Mouse (Mus musculus) brown adipose tissue, adult 24 weeks (tissue): ENCODE measurements around the gene Pcgf6. TPM values are rescaled to one million over a fixed set of nuclear protein-coding genes. Genes with fewer than 3 reads are reported as not detected.

ENCODE experiments used
- H3K27ac ChIP-seq: fragments of 200-500 bp; replicated peaks from 2 replicates; pipeline ENCODE4 v1.5.1; 2012; ENCODE audit warnings: low read depth, mild to moderate bottlenecking, low read length
- H3K4me1 ChIP-seq: fragments of 200-500 bp; 2 replicates; pipeline ENCODE4 v1.6.1; 2012; ENCODE audit warnings: low read length, mixed read lengths; ENCODE audit not compliant: control insufficient read depth, insufficient read depth, insufficient read length
- H3K4me3 ChIP-seq: fragments of 200-500 bp; 2 replicates; pipeline ENCODE4 v1.5.1; 2012; ENCODE audit warnings: low read depth, mild to moderate bottlenecking, low read length, moderate library complexity; ENCODE audit not compliant: insufficient read depth
- polyA plus RNA-seq: library from polyadenylated mRNA; stranded (reverse); fragments of >200 nt; gene quantifications from 2 replicates; pipeline ENCODE4 v1.2.4, GENCODE M21; 2012; ENCODE audit not compliant: missing spikeins, insufficient read depth, insufficient read length

Gene Pcgf6
- polyA plus RNA-seq, 1 experiment: 2.5 TPM

GRCm38 (mm10) chr19:47046343-47046742 lies 4.4 kb downstream of the Pcgf6 start:
- Histone ChIP-seq H3K4me3 (no peak overlapping the region), H3K27ac (no peak overlapping the region), H3K4me1 (0 out of 2 replicates have a peak, but pooled peaks cover 2% of the 10 kb centered on the region)

DNA sequence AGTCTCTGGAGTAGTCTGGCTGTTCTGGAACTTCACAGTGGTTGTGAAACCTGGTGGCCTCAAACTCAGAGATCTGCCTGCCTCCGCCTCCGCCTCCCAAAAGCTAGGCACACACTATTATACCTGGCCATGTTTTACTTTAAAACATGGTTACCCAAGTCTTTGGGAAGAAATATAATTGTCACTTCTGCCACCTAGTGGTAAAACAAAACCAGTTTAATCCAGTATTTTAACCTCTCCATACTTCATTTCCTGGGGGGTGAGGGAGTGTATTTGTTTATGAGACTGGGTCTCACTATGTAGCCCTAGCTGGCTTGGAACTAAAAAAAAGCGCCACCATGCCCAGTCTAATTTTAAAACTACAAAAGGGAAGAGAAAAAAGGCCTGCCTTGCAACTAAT lies 7.1 kb downstream of the Pcgf6 start:
- H3K4me3 ChIP-seq: no peak overlapping the region
- H3K27ac ChIP-seq: no peak overlapping the region
- H3K4me1 ChIP-seq: no peaks in the 10 kb centered on the region

- no peak overlapping the region for H3K4me3 ChIP-seq
- no peaks in the 10 kb centered on the region for H3K4me1 ChIP-seq
- H3K27ac ChIP-seq: no peak overlapping the region
Measured at GRCm38 (mm10) chr19:47040720-47041473, 9.8 kb downstream of the Pcgf6 start.

DNA sequence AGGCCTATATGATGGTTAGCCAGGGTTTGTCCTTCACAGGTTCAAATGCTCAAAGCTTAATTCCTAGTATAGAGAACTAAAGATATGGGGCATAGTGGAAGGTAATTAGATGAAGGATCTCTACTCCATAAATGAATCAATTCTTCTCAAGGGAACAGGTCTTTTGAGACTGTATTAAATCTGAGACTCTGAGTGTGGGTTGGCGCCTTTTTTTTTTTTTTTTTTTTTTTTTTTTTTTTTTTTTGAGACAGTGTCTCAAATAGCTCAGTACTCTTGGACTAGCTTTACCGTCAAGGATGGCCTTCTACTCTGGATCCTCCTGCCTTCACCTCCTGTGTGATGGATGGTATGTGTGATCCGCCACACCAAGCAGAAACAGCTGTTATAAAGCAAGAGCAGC lies 14.1 kb downstream of the Pcgf6 start:
- Histone ChIP-seq H3K4me1 (no peaks in the 10 kb centered on the region), H3K27ac (no peak overlapping the region), H3K4me3 (no peak overlapping the region)

DNA sequence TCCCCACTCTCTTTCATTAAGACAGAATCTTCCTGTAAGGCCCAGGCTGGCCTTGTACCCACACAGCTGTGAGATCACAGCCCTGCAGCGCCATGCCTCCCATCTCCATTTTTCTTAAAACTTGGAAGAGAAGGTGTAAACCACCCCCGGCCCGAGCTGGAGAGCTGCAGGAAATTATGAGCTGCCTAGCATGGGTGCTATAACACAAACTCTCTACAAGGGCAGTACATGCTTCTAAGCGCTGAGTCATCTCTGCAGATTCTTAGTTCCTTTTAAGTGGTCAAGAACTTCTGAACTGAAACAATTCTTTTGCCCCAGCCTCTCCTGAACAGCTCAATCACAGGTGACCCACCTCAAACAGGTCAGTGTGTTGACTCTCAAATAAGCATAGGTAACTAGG lies 15.8 kb downstream of the Pcgf6 start:
- no peak overlapping the region for H3K27ac ChIP-seq
- no peak overlapping the region for H3K4me3 ChIP-seq
- H3K4me1 ChIP-seq: no peaks in the 10 kb centered on the region

DNA sequence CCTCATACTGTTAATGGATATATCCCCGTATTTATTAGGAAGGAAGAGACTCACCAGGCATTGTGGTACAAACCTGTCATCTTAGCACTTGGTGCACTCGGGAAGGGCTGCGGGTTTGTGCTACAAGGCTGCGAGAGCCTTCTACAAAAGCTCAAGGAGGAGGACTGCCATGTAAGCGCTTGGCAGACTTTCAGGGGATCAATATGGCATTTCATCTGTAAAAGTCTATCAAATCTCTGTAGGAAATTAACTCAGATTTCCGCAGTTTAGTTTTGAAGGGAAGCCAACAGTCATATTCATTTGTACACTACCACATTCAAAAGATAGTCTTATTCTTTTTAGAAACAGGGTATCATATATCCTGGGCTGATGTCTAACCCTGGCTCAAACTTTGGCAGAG lies 18.9 kb downstream of the Pcgf6 start:
- Histone ChIP-seq H3K4me1 (no peaks in the 10 kb centered on the region), H3K27ac (no peak overlapping the region), H3K4me3 (no peak overlapping the region)

DNA sequence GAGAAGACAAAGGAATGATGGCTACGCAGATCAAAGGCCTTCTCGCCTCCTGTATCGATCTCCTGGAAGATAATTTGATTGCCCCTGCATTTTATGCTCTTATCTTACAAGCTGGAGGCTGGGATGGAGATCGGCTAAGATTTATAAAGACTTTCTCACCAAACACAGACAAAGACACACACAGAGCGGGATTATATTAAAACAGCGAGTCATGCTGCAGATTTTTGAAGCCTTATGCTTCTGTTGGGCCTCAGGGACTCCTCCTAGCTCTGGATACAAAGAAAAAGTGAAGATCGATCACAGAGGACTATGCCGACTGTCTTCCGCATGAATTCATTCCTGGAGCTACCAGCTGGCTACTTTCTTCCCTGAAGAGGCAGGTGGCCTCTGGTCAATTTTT lies 20.9 kb downstream of the Pcgf6 start:
- no peaks in the 10 kb centered on the region for H3K4me1 ChIP-seq
- H3K4me3 ChIP-seq: no peak overlapping the region
- no peak overlapping the region for H3K27ac ChIP-seq

DNA sequence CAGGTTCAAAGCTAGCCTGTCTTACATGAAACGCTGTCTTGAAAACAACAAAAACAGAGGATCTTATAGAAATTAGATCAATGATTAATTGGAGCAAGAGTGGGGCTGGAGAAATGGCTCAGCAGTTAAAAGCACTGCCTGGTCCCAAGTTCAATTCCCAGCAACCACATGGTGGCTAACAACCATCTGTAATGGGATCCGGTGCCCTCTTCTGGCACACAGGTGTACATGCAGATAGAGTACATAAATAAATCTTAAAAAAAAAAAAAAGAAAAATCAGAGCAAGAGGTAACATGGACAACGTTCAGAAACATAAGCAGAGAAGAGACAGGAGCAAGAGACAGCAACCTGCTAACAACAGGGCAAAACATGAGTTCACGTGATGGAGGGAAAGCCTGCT lies 24.2 kb downstream of the Pcgf6 start:
- no peak overlapping the region for H3K4me3 ChIP-seq
- no peak overlapping the region for H3K27ac ChIP-seq
- H3K4me1 ChIP-seq: no peaks in the 10 kb centered on the region

DNA sequence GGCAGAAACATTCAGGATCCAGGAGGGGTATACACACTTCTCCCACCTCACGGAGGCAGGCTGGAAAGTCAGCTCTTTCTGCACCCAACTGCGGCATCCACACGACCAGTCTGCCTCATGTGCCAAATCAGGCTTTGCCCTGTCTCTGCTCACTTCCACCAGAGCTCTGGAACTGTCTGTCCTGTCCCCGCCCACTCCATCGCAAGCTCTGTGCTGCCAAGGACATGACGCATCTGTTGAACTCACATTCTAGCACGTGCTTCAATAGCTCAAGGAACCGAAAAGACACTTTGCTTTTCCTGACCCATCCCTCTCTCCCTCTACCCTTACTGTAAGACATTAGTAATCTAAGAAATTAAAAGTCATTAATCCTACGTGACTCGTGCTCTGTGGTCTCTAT lies 25.8 kb downstream of the Pcgf6 start:
- no peak overlapping the region for H3K27ac ChIP-seq
- H3K4me3 ChIP-seq: no peak overlapping the region
- no peaks in the 10 kb centered on the region for H3K4me1 ChIP-seq

- Histone ChIP-seq H3K27ac (no peak overlapping the region), H3K4me1 (no peaks in the 10 kb centered on the region), H3K4me3 (no peak overlapping the region)
Measured at GRCm38 (mm10) chr19:47023546-47023945, 27.2 kb downstream of the Pcgf6 start.

GRCm38 (mm10) chr19:47022709-47023108 lies 28.0 kb downstream of the Pcgf6 start:
- H3K4me1 ChIP-seq: no peaks in the 10 kb centered on the region
- H3K4me3 ChIP-seq: no peak overlapping the region
- no peak overlapping the region for H3K27ac ChIP-seq

DNA sequence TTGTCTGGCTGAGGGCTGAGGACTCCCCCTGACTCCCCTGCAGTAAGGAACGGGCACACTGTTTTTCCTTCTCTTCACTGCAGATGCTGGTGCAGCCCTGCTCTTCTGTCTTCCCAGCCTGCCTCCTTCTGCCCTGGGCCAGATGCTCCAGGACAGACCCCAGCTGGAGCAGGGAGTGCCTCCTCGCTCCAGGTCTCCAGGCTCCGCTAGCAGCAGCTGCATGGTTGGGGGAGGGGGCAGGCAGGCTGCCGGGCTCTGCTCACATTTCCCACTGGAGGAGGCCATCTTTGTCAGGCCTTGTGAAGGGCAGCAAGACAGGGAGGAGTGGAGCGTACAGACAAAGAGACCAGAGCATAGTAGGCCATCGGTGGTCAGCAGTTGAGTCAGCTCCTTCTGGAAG lies 31.4 kb downstream of the Pcgf6 start:
- Histone ChIP-seq H3K4me1 (peaks cover 7% of the 10 kb centered on the region), H3K4me3 (no peak overlapping the region), H3K27ac (no peak overlapping the region)

- H3K4me3 ChIP-seq: no peak overlapping the region
- peaks cover 7% of the 10 kb centered on the region for H3K4me1 ChIP-seq
- no peak overlapping the region for H3K27ac ChIP-seq
Measured at GRCm38 (mm10) chr19:47018330-47018729, 32.4 kb downstream of the Pcgf6 start.

DNA sequence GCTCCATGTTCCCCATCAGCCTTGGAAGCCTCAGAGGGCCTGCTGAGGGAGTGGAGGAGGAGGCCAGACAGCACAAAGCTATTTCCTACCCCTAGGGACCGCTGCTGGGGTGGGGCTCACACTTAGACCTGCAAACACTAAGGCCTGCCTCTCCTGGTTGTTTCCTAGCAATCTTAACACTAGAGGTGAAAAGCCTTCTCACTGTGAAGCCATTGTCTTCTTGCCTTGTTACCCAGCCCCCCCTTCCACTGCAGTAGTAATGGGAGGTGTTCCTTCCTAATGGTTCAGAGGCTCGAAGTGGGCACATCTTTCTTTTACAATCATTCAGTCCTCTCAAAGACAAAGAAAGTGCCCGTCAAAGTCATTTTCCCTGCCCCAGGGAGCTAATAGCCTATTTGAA lies 32.9 kb downstream of the Pcgf6 start:
- Histone ChIP-seq H3K4me1 (peaks cover 7% of the 10 kb centered on the region), H3K4me3 (no peak overlapping the region), H3K27ac (no peak overlapping the region)

DNA sequence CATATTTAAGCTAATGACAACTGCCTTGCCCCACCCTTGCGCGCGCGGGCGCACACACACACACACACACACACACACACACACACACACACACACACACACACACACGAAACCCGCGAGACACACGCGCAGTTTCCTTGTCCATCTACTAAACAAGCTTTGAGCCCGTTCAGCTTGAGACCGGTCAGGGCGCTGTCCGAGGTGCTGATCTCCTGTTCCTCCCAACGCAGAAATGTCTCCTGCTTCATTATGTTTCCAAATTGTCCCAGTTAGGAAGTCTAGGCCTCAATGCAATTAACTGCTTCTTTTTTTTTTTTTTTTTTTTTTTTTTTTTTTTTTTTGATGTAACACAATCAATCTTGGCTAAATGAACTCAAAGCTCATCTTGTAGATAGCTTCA lies 34.2 kb downstream of the Pcgf6 start:
- no peak overlapping the region for H3K4me3 ChIP-seq
- peaks cover 7% of the 10 kb centered on the region for H3K4me1 ChIP-seq
- H3K27ac ChIP-seq: no peak overlapping the region

DNA sequence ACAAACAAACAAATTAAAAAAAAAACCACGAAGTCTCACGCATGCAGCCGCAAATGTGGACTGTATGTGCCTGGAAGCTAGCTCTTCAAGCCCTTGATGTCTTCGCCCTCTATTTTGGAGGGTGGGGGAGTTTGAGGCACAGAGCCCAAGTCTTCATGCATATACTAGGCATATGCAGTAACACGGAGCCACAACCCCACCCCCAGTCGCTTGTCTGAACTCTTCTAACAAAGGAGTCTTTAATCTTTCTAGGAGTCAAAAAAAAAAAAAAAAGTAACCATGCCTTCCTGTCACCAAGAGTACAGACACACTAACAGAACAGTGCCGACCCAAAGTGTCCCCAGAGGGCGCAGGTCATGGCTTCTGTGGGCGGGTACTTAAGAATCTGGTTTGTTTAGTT lies 34.7 kb downstream of the Pcgf6 start:
- H3K4me1 ChIP-seq: peaks cover 7% of the 10 kb centered on the region
- H3K27ac ChIP-seq: no peak overlapping the region
- no peak overlapping the region for H3K4me3 ChIP-seq
